ENCODE assay signal across 13 mouse cellular contexts in the genomic region with DNA sequence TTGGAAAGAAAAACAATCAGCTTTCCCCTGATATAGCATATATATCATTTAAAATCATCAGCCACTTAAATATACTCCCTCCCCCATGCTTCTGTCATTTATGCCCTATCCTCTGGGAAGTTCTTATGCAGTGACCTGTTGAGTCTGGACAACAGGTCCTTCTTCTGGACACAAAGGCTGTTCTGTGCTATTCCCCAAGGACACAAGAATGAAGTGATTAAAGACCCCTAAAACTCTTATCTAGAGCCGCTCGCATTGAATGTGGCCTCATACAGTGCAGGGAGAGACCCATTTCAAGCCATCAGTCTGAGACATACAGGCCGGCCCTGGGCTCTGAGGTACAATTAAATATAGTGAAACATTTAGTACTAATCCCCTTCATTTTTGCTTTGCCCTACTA. TPM values are rescaled to one million over a fixed set of nuclear protein-coding genes. Genes with fewer than 3 reads are reported as not detected.
DNase-seq lines count a peak whose midpoint lies in the region; ATAC-seq lines count a peak whose summit lies in the region.
"Had no signal": no experiment of that assay in that cellular context is flagged by ENCODE, and none has a peak within 500 bp of the region (broad histone marks: within the 10 kb centered on the region; RNA-seq: fewer than 3 reads in every experiment).

No protein-coding gene starts in this region.

- H3K9ac ChIP-seq in hindbrain, embryonic 14.5 days = no peak overlapping the region
- H3K9ac ChIP-seq in hindbrain, embryonic 13.5 days = no peak overlapping the region
- no peak overlapping the region for H3K9ac ChIP-seq in midbrain, embryonic 13.5 days (replicated peaks)

- peaks cover 43% of the 10 kb centered on the region for H3K4me1 ChIP-seq in hindbrain, embryonic 10.5 days (replicated peaks)
- H3K4me1 ChIP-seq in hindbrain, embryonic 14.5 days (replicated peaks; ENCODE audit: control insufficient read depth, insufficient read depth, low read length) = peaks cover 7% of the 10 kb centered on the region
- peaks cover 23% of the 10 kb centered on the region for H3K4me1 ChIP-seq in hindbrain, embryonic 13.5 days (replicated peaks)
- peaks cover 29% of the 10 kb centered on the region for H3K4me1 ChIP-seq in midbrain, embryonic 13.5 days (replicated peaks)

- WGBS in hindbrain, embryonic 10.5 days = 29% methylated on average over 3 of the region's 3 CpGs
- 42% methylated on average over 3 of the region's 3 CpGs for WGBS in hindbrain, embryonic 14.5 days
- WGBS in hindbrain, embryonic 13.5 days = 48% methylated on average over 3 of the region's 3 CpGs
- WGBS in midbrain, embryonic 13.5 days = 30% methylated on average over 3 of the region's 3 CpGs

- DNase-seq in hindbrain, embryonic 10.5 days (ENCODE audit: low spot score) = no peak
- DNase-seq in hindbrain, embryonic 14.5 days (ENCODE audit: low spot score) = no peak
- peak; percentile 55 for DNase-seq in embryo, embryonic 10.5 days (ENCODE audit: low spot score)
- DNase-seq in spleen, adult 18-20 months = no peak
- DNase-seq in gastrocnemius, postnatal 14 days = no peak
- DNase-seq in spleen, postnatal 10 days (ENCODE audit: low spot score in 2 of 2) = no peak
- DNase-seq: cerebellum, adult 8-10 months; heart, postnatal 4 days had no signal

- no peaks in the 10 kb centered on the region for H3K36me3 ChIP-seq in hindbrain, embryonic 10.5 days
- H3K36me3 ChIP-seq in hindbrain, embryonic 14.5 days (replicated peaks; ENCODE audit: control insufficient read depth, insufficient read depth) = no peaks in the 10 kb centered on the region
- H3K36me3 ChIP-seq in hindbrain, embryonic 13.5 days = no peaks in the 10 kb centered on the region
- no peaks in the 10 kb centered on the region for H3K36me3 ChIP-seq in midbrain, embryonic 13.5 days

- H3K4me2 ChIP-seq in hindbrain, embryonic 14.5 days (replicated peaks) = no peak overlapping the region
- H3K4me2 ChIP-seq in hindbrain, embryonic 13.5 days = no peak overlapping the region
- peak overlapping the region; percentile 33 for H3K4me2 ChIP-seq in midbrain, embryonic 13.5 days (replicated peaks)

- H3K4me3 ChIP-seq in hindbrain, embryonic 10.5 days = peak overlapping the region; percentile 33
- H3K4me3 ChIP-seq in hindbrain, embryonic 14.5 days (replicated peaks; ENCODE audit: low read length) = no peak overlapping the region
- H3K4me3 ChIP-seq in hindbrain, embryonic 13.5 days = peak overlapping the region; percentile 15; the same call in 1 of the 2 replicates
- peak overlapping the region; percentile 47; the same call in 1 of the 2 replicates for H3K4me3 ChIP-seq in midbrain, embryonic 13.5 days (replicated peaks)

- intact Hi-C loops in gastrocnemius, postnatal 14 days (cut with DNase I; ENCODE audit: low total_unique reads) = no loop called here

- ATAC-seq in hindbrain, embryonic 14.5 days (ENCODE audit: low FRiP score) = no peak
- ATAC-seq in hindbrain, embryonic 13.5 days (ENCODE audit: low FRiP score) = no peak
- no peak for ATAC-seq in midbrain, embryonic 13.5 days

- H3K27ac ChIP-seq in hindbrain, embryonic 10.5 days = no peak overlapping the region
- no peak overlapping the region for H3K27ac ChIP-seq in hindbrain, embryonic 14.5 days
- H3K27ac ChIP-seq in hindbrain, embryonic 13.5 days = no peak overlapping the region
- no peak overlapping the region for H3K27ac ChIP-seq in midbrain, embryonic 13.5 days

- H3K27me3 ChIP-seq in hindbrain, embryonic 10.5 days (ENCODE audit: insufficient read depth, poor library complexity, severe bottlenecking) = peaks cover 56% of the 10 kb centered on the region
- H3K27me3 ChIP-seq in hindbrain, embryonic 14.5 days (ENCODE audit: control insufficient read depth, insufficient read depth, low read length) = peaks cover 46% of the 10 kb centered on the region
- peaks cover 44% of the 10 kb centered on the region for H3K27me3 ChIP-seq in hindbrain, embryonic 13.5 days
- peaks cover 37% of the 10 kb centered on the region for H3K27me3 ChIP-seq in midbrain, embryonic 13.5 days

- no peaks in the 10 kb centered on the region for H3K9me3 ChIP-seq in hindbrain, embryonic 10.5 days
- H3K9me3 ChIP-seq in hindbrain, embryonic 14.5 days (ENCODE audit: control insufficient read depth, low read length) = no peaks in the 10 kb centered on the region
- no peaks in the 10 kb centered on the region for H3K9me3 ChIP-seq in hindbrain, embryonic 13.5 days
- no peaks in the 10 kb centered on the region for H3K9me3 ChIP-seq in midbrain, embryonic 13.5 days

RNA-seq across cellular contexts. Expression of gene F930015N05Rik, which starts 1.3 kb away (rescaled TPM):
- polyA plus RNA-seq in hindbrain, embryonic 10.5 days (2016; fragmentation: Nextera tagmentation; extraction: Ambion mirVana) = 1.3 and 2.2 TPM in 2 replicates
- 1.7 and 2.1 TPM in 2 replicates for polyA plus RNA-seq in hindbrain, embryonic 14.5 days (2014; fragmentation: Nextera tagmentation; extraction: Ambion mirVana)
- polyA plus RNA-seq in hindbrain, embryonic 13.5 days (2015; fragmentation: Nextera tagmentation; extraction: Ambion mirVana) = 1.6 and 1.8 TPM in 2 replicates
- 0.37 and 1.8 TPM in 2 replicates for polyA plus RNA-seq in midbrain, embryonic 13.5 days (2015; fragmentation: Nextera tagmentation; extraction: Ambion mirVana)
- total RNA-seq in gastrocnemius, postnatal 14 days (2021) = not detected
- total RNA-seq: adrenal gland, adult 18-20 months; gastrocnemius, adult 8-10 months; heart, postnatal 4 days; liver, adult 2 months had no signal
- polyA plus RNA-seq: liver, adult 2 months had no signal

RNA-seq across cellular contexts. Expression of gene Hs3st3a1, which starts 2.6 kb away (rescaled TPM):
- polyA plus RNA-seq in hindbrain, embryonic 10.5 days (2016; fragmentation: Nextera tagmentation; extraction: Ambion mirVana) = 1.6 and 1.7 TPM in 2 replicates
- polyA plus RNA-seq in hindbrain, embryonic 14.5 days (2014; fragmentation: Nextera tagmentation; extraction: Ambion mirVana) = 1.7 and 1.8 TPM in 2 replicates
- polyA plus RNA-seq in hindbrain, embryonic 13.5 days (2015; fragmentation: Nextera tagmentation; extraction: Ambion mirVana) = 0.94 and 1.3 TPM in 2 replicates
- polyA plus RNA-seq in midbrain, embryonic 13.5 days (2015; fragmentation: Nextera tagmentation; extraction: Ambion mirVana) = 1.4 and 1.8 TPM in 2 replicates
- under 1 TPM; 0.35 to 0.51 TPM for total RNA-seq in gastrocnemius, postnatal 14 days (2021)
